Mouse (Mus musculus) hindbrain, postnatal 0 days (tissue): Measurements from ENCODE around the gene Agap3. TPM values are rescaled to one million over a fixed set of nuclear protein-coding genes. Genes with fewer than 3 reads are reported as not detected.
A peak's percentile ranks its signal among the peaks of the same experiment; 100 is the strongest.

Experiments
- ATAC-seq: fragments of 200-750 bp; cut with Nextera tagmentation; 2 replicates; pipeline ENCODE4 v1.8.0; 2017; ENCODE audit warnings: mild to moderate bottlenecking, moderate TSS enrichment, moderate library complexity
- DNase-seq: peaks from one replicate; pipeline ENCODE4 v3.0.0-alpha.2; 2015; ENCODE audit warnings: low spot score
- H3K27ac ChIP-seq: fragments of 300-500 bp; sonication (generic); 2 replicates; pipeline ENCODE4 v1.5.1; 2014; ENCODE audit warnings: mild to moderate bottlenecking
- H3K27me3 ChIP-seq: fragments of 300-500 bp; sonication (generic); 2 replicates; pipeline ENCODE4 v1.6.1; 2014; ENCODE audit warnings: low read length, mixed read lengths; ENCODE audit not compliant: insufficient read depth
- H3K36me3 ChIP-seq: fragments of 300-500 bp; sonication (generic); 2 replicates; pipeline ENCODE4 v1.6.1; 2014; ENCODE audit warnings: low read length, mixed read lengths; ENCODE audit not compliant: insufficient read depth
- H3K4me1 ChIP-seq: fragments of 300-500 bp; sonication (generic); 2 replicates; pipeline ENCODE4 v1.6.1; 2014; ENCODE audit warnings: antibody characterized with exemption, low read length, mixed read lengths; ENCODE audit not compliant: insufficient read depth
- H3K4me2 ChIP-seq: fragments of 300-500 bp; sonication (generic); 2 replicates; pipeline ENCODE4 v1.6.1; 2014; ENCODE audit warnings: low read depth, mild to moderate bottlenecking, low read length, moderate library complexity, mixed read lengths
- H3K4me3 ChIP-seq: fragments of 300-500 bp; sonication (generic); 2 replicates; pipeline ENCODE4 v1.5.1; 2014; ENCODE audit warnings: low read length
- H3K9ac ChIP-seq: fragments of 300-500 bp; sonication (generic); replicated peaks from 2 replicates; pipeline ENCODE4 v1.6.1; 2014; ENCODE audit warnings: mild to moderate bottlenecking, low read length, moderate library complexity, mixed read lengths
- H3K9me3 ChIP-seq: fragments of 300-500 bp; sonication (generic); 2 replicates; pipeline ENCODE4 v1.6.1; 2016; ENCODE audit warnings: low read length, mixed read lengths
- CTCF ChIP-seq: IDR thresholded peaks from 2 replicates; pipeline ENCODE4 v1.5.1; 2016; ENCODE audit warnings: antibody characterized with exemption, control low read depth, low read depth
- WGBS: fragments of 180-500 bp; shearing (Covaris S2); extraction: QIAGEN DNeasy Blood & Tissue Kit; methylation state at CpG from one replicate; pipeline ENCODE4 v1.1.7; 2014; 5-methylcytosine and 5-hydroxymethylcytosine counted together
- polyA plus RNA-seq: library from polyadenylated mRNA; unstranded; fragments of >200 nt; fragmentation: Nextera tagmentation; extraction: Ambion mirVana; gene quantifications from 2 replicates; pipeline ENCODE4 v1.2.1, GENCODE M21; 2015
- total RNA-seq: library from RNA; depleted of rRNA; stranded (reverse); fragments of >200 nt; gene quantifications from 2 replicates; pipeline ENCODE4 v1.2.3, GENCODE M21; 2014

Gene Agap3
- total and polyA plus RNA-seq, 2 experiments from 2014 or later, result 121 to 287 TPM

DNA sequence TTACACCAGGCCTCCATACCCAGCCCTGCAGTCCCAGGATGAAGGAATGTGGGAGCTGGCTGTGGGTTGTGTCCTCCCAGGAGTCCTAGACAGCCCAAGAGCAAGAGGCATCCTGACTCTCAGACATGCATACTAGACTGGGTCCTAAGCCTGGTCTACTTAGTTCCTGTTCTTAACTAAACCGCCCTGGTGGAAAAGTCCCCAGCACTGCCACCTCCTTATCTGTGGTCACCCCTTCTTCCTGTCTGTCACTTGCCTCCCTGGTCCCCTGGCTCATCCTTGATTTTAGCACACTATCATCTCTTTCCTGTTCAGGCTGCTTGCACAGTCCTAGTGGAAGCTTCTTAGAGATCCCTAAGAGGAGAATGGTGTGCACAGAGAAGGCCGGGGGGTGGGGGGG lies 53.5 kb downstream of the Agap3 start:
- Histone ChIP-seq H3K4me2 (no peak overlapping the region), H3K27ac (no peak overlapping the region), H3K4me1 (no peaks in the 10 kb centered on the region), H3K27me3 (no peaks in the 10 kb centered on the region), H3K36me3 (peaks cover 13% of the 10 kb centered on the region; the same call in 1 of the 2 replicates), H3K9me3 (no peaks in the 10 kb centered on the region), H3K9ac (no peak overlapping the region), H3K4me3 (no peak overlapping the region)
- TF ChIP-seq CTCF, result no peak
- 54% methylated on average over 2 of the region's 2 CpGs for WGBS
- no peak for ATAC-seq
- no peak for DNase-seq

- TF ChIP-seq CTCF, result peak; percentile 26; the same call in 1 of the 2 replicates
- Histone ChIP-seq H3K27me3 (no peaks in the 10 kb centered on the region), H3K36me3 (no peaks in the 10 kb centered on the region), H3K9ac (no peak overlapping the region), H3K4me3 (no peak overlapping the region), H3K27ac (no peak overlapping the region), H3K4me1 (no peaks in the 10 kb centered on the region), H3K9me3 (no peaks in the 10 kb centered on the region), H3K4me2 (no peak overlapping the region)
- ATAC-seq, result no peak
- WGBS, result 93% methylated on average over 7 of the region's 7 CpGs
- no peak for DNase-seq
These were observed 56.4 kb downstream of the Agap3 start for GRCm38 (mm10) chr5:24508406-24508805.

DNA sequence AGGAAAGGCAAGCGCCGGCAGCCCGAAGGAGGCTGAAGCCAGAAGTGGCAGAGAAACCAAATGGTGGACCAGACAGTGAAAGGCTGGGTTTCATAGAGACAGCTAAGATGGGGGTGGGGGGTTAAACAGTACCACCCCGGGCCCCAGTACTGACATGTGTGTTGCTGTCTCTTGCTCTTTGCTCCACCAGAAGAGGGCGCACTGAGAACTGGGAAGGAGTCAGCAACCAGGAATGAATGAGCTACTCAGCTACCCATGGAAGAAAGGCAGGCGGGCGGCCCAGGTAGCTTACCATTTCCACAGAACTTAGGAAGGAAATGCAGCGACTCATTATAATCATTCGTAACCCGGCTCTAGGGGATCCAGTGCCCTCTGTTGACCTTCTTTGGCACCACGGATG lies 58.7 kb downstream of the Agap3 start:
- H3K9ac ChIP-seq, result no peak overlapping the region
- H3K27me3 ChIP-seq, result no peaks in the 10 kb centered on the region
- WGBS, result 60% methylated on average over 11 of the region's 11 CpGs
- no peaks in the 10 kb centered on the region for H3K4me1 ChIP-seq
- no peak overlapping the region for H3K27ac ChIP-seq
- no peaks in the 10 kb centered on the region for H3K36me3 ChIP-seq
- no peak overlapping the region for H3K4me3 ChIP-seq
- H3K9me3 ChIP-seq, result no peaks in the 10 kb centered on the region
- H3K4me2 ChIP-seq, result no peak overlapping the region
- peak; percentile 47 for TF ChIP-seq CTCF
- no peak for ATAC-seq
- no peak for DNase-seq

DNA sequence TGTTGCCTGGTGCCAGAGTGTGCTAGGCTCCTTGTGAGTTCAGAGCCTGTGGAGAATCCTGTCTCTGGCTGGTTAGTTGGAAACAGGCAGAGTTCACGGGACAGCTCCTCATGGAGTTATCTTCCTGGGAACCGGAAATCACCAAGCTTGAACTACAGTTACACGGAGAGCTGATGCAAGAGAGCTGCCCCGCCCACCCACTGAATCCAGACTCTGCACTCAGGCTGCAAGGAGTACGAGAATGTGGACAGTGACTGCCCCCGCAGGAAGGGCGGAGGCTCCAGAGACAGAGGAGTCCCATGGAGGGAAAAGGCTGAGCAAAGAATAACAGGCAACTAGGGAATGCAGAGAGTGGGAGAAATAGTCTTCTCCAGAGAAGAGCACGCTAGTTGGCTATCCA lies 60.3 kb downstream of the Agap3 start:
- H3K4me3 ChIP-seq, result no peak overlapping the region
- H3K9ac ChIP-seq, result no peak overlapping the region
- no peak overlapping the region for H3K4me2 ChIP-seq
- no peaks in the 10 kb centered on the region for H3K4me1 ChIP-seq
- no peaks in the 10 kb centered on the region for H3K27me3 ChIP-seq
- ATAC-seq (no peak), DNase-seq (no peak)
- WGBS, result 55% methylated on average over 8 of the region's 8 CpGs
- no peak for TF ChIP-seq CTCF
- no peak overlapping the region for H3K27ac ChIP-seq
- H3K36me3 ChIP-seq, result no peaks in the 10 kb centered on the region
- no peaks in the 10 kb centered on the region for H3K9me3 ChIP-seq

GRCm38 (mm10) chr5:24521366-24521765 lies 69.4 kb downstream of the Agap3 start:
- H3K27me3 ChIP-seq, result 0 out of 2 replicates have a peak, but pooled peaks cover 15% of the 10 kb centered on the region
- H3K36me3 ChIP-seq, result no peaks in the 10 kb centered on the region
- no peak overlapping the region for H3K9ac ChIP-seq
- WGBS, result 69% methylated on average over 8 of the region's 8 CpGs
- H3K4me3 ChIP-seq, result no peak overlapping the region
- H3K27ac ChIP-seq, result no peak overlapping the region
- H3K4me1 ChIP-seq, result peaks cover 3% of the 10 kb centered on the region; the same call in 1 of the 2 replicates
- no peak for TF ChIP-seq CTCF
- DNase-seq, result no peak
- H3K4me2 ChIP-seq, result no peak overlapping the region
- H3K9me3 ChIP-seq, result no peaks in the 10 kb centered on the region
- no peak for ATAC-seq

DNA sequence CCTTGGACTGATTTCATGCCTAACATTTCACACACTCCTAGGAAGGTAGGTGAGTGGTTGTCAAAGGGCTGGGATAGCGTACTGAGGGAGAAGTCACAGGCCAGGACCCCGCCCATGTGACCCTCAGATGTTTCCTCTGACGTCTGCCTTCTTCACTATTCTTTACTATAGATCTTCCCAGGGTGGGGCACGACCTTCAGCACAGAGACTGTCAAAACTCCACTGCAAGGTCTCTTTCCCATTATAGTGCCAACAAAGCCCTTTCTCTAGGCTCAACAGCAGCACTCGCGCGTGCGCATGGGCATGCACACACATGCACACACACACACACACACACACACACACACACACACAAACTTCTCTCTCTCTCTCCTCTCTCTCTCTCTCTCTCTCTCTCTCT lies 71.8 kb downstream of the Agap3 start:
- ATAC-seq (no peak), DNase-seq (no peak)
- Histone ChIP-seq H3K9ac (no peak overlapping the region), H3K9me3 (no peaks in the 10 kb centered on the region), H3K4me3 (no peak overlapping the region), H3K36me3 (no peaks in the 10 kb centered on the region), H3K4me1 (peaks cover 10% of the 10 kb centered on the region; the same call in 1 of the 2 replicates), H3K27ac (no peak overlapping the region), H3K27me3 (peaks cover 27% of the 10 kb centered on the region; the same call in 1 of the 2 replicates), H3K4me2 (no peak overlapping the region)
- no peak for TF ChIP-seq CTCF
- 35% methylated on average over 8 of the region's 8 CpGs for WGBS

DNA sequence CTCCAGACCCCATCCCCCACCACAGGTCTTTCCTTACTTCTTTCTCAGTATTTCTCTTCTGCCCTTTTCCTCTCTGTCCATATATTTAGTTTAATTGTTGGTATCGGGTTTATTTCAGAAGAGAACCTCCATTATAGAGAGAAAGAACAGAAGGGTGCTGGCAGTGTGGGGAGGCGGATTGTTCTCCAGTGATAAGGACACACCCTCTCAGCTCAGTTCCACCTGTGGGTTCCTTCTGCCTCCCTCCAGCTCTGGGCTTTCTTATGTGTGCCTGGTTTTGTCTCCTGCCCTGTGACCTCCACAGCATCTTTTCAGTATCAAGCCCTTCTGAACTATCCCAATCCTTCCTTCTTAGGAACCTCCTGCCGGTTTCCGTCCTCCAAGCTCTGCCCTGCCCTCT lies 72.5 kb downstream of the Agap3 start:
- DNase-seq (no peak), ATAC-seq (no peak)
- H3K4me1 ChIP-seq, result peaks cover 10% of the 10 kb centered on the region; the same call in 1 of the 2 replicates
- H3K36me3 ChIP-seq, result no peaks in the 10 kb centered on the region
- no peaks in the 10 kb centered on the region for H3K9me3 ChIP-seq
- no peak overlapping the region for H3K27ac ChIP-seq
- no peak overlapping the region for H3K9ac ChIP-seq
- no peak for TF ChIP-seq CTCF
- 0 out of 2 replicates have a peak overlapping the region, but pooled peaks have one; percentile 46 for H3K4me3 ChIP-seq
- H3K27me3 ChIP-seq, result peaks cover 34% of the 10 kb centered on the region
- H3K4me2 ChIP-seq, result 0 out of 2 replicates have a peak overlapping the region, but pooled peaks have one; percentile 2
- 16% methylated on average over 4 of the region's 4 CpGs for WGBS
